Mouse (Mus musculus) embryo, embryonic 11.5 days (tissue): ENCODE data around the gene Ctc1.

ENCODE experiments used
- DNase-seq: peaks from one replicate; pipeline ENCODE4 v3.0.0-alpha.2; 2012; ENCODE audit warnings: low read depth, low spot score

Ctc1 gene

DNA sequence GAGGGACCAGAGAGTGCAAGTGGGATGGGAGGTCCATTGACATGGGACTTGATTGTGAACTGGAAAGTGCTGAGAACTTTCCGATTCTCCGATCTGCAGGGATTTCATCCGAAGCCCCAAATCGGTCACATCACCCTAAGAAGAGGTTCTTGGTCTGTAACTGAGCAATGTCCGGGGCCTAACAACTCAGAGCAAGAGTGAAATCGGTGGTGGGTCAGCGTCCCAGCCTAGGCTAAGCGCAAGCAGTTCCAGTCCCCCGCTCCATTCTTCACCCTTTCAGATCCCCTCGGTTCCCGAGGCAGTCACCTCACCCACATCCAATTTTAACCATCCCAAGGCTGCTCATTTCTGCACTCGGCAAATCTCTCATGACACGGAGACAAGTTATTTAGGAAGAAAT is 54.4 kb downstream of the Ctc1 start:
- no peak for DNase-seq

DNA sequence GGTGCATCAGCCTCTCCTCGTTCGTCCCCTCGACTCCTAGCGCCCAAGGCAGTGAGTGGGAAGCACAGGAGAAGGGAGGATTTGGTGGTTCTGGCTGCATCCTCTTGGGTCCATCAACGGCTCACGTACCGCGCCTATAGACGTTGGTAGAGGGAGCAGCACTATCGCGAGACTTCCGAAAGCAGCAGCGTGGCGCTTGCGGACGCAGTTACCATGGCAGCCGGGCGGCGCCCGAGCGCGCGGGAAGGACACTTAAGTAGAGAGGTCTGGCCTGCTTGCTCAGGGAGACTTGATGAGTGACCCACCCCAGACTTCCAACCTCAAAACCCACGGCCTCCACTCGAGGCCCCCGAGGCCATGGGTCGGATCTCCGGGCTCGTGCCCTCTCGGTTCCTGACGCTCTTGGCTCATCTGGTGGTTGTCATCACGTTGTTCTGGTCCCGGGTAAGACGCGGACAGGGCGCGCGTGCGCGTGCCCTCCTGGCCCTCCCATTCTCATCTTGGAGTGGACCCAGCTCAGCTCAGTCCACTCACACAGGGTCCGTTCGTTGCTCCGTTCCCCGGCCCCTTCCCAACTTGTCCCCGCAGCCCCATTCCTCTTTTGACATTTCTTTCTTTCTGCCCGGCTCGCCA is 55.0 kb downstream of the Ctc1 start, which contains the start of gene Tmem107:
Gene Tmem107, plus strand, starts transcription at position 217 of the 633 bp plus-strand sequence.
- DNase-seq = peak; percentile 91

DNA sequence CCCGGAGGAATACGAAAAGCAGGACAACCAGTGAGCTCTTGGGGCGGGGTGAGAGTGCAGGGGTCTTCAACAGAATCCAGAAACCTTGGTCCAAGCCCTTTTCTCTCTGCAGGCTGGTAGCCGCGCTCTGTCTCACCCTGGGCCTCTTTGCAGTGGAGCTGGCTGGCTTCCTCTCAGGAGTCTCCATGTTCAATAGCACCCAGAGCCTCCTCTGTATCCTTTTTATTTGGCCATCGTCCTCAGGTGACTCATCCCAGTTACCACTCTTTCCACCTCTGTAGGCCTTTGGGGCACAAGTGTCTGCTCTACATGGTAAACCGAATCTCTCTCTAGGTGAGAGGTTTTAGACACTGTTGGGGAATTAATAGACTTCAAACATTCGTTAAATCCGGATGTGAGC is 55.6 kb downstream of the Ctc1 start:
- DNase-seq = no peak

DNA sequence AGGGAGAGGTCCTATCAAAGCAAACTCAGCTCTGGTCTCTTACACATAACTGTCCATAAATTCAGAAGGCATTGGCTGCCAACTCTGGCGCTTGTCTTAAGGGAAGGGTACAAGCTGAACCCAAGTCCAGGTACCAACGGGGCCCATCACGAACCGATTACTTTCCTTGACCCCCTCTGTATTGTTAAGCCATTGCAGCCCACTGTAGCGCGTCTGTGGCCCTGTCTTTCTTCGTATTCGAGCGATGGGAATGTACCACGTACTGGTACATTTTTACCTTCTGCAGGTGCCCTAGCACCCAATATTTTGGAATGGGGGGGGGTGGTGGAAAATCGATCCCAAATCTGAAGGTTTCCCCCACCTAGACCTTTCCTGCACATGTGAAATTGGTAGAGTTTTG is 56.5 kb downstream of the Ctc1 start:
- no peak for DNase-seq

DNA sequence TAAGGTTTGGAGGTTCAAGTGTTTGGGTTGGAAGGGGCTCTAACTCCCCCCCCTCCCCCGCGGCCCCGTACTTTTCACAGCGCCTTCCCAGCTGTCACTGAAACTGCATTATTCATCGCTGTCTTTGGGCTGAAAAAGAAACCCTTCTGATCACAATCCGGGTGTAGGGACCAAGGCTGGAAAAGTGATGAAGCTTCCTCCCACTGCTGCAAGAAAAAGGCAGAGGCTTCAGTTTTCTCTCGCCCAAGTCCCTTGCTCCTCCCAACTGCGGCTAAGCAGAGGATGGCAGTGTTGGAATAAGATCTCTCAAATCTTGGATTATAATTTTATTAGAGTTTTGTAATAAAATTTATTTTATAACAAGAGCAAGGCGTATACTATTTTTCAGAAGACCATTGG is 57.0 kb downstream of the Ctc1 start:
- DNase-seq = no peak

DNA sequence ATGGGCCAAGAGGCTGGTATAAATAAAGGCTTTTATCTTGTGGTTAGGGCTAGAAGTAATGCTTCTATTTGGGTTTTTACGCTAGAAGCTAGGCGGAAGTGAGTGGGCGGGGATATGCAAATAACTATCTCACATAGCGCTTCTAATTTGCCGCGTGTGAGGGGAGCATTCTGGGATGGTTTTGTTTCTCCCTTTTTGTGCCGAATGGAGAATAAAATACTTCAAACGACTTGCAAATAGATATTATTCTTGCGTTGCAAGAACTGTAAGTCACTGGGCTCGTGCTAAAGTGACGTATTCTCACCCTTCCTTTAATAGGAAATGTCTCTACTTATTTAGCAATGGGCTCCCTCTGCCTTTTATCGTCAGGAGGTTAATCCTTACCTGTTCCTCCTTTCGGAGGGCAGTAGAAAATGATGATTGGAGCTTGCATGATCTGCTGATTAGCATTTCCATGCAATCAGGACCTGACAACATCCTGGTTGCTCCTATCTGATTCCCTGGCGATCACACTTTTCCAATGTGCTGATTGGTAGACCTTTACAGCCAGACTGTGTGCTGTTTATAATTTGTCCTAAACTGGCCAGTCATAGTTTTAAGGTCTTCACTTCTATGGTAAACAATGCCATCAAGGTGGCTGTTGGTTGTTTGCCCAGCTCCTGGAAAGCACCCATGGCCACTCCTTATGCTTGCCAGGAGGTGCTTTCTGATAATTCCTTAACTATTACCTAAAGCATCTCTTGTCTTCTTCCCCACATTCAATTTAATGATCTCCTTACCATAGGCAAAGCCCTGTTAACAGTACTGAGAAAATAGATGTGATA is 57.6 kb downstream of the Ctc1 start:
- DNase-seq = peak; percentile 82

DNA sequence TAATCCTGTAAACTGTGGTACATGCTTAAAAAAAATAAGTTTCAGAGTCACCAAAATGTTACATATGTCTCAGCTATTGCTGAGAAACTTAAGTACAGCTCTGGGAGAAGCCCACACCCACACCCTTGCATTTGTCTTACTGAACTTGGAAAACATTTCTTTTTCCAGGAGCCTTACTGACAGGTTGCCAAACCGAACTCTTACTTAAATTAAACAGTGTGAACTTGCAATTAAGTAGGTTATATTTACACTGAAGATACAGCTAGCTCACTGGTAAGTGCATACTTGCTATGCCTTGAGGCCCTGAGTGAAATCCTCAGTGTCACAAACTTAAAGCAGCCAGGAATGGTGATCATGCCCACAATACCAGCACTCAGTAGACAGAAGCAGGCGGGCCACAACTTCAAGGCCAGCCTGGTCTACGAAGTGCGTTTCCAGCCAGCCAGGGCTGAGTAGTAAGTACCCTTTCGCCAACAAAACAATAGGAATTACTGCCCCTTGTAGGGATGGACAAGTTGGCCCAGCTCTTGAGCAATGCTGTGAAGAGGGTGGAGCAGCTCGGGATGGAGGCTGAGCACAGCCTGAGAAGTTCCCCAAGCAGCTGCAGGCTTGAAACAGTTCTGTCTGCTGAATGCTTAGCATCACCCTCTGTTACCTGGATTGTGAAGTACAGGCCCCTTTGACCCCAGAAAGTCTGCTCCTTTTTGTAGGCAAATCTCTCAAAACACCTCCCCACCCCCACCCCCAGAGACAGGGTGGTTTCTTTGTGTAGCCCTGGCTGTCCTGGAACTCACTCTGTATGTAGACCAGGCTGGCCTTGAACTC is 58.5 kb downstream of the Ctc1 start:
- no peak for DNase-seq

DNA sequence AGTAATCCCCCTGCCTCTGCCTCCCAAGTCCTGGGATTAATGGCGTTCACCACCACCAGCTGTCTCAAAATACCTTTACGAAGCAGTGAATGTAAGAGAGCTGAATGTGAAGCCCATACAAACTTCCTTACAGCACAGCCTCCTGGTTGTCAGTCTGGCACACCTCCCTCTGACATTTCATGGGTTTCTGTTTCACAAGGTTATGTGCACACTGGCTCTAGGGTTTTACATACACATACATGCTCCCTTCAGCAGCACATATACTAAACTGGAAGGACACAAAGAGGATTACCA is 59.0 kb downstream of the Ctc1 start:
- DNase-seq = no peak

DNA sequence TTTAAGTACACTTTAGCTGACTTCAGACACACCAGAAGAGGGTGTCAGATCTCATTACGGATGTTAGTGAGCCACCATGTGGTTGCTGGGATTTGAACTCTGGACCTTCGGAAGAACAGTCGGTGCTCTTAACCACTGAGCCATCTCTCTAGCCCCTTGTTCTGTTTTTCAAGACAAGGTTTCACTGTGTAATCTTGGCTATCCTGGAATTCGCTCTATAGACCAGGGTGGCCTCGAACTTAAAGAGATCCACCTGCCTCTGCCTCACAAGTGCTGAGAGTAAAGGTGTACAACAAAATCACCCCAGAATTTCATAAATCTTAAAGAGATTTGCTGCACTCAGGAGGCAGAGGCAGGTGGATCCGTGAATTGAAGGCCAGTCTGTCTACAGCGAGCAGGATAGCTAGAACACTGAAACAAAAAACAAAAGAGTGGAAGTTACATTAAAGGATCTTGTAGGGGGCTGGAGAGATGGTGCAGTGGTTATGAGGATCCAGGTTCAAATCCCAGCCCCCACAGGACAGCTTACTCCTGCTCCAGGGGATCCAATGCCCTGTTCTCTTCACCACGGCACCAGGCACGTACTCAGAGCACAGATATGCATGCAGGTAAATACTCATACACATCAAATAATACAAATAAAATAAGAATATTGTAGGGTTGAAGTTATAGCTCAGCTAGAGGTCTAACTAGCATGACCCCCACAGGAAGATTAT is 60.2 kb downstream of the Ctc1 start:
- no peak for DNase-seq

DNA sequence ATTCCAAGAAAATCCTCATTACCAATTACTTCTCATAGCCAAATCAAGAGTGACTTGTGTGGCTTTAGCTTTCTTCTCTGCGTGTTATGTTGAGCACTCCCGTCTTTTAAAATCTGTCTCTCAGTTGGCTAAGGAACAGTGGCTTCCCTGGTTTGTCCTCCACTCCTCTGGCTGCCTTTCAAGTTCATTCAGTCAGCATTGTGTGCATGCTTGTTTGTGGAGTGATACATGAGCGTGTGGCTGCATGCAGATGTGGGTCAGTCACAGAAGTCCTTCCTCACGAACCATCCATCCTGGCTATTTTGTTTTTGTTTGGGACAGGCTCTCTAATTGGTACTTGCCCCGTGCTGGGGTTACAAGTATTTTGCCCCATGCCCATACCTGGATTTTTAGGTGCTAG is 60.9 kb downstream of the Ctc1 start:
- no peak for DNase-seq

DNA sequence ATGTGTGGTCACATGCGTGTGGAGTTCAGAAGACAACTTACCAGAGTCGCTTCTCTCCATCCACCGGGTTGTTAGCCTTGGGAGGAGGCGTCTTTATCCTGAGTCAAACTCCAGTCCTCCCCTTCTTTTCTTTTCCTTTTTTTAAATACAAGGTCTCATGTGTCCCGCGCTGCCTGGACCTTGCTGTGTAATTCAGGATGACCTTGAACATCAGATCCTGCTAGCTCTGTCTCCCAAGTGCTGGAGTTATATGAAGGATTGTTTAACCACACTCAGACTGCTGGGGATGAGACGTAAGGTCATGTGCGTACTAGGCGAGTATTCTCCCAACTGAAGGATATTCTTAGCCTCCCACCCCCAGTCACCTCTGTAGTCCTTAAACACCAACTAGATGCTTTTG is 61.6 kb downstream of the Ctc1 start:
- DNase-seq = no peak

DNA sequence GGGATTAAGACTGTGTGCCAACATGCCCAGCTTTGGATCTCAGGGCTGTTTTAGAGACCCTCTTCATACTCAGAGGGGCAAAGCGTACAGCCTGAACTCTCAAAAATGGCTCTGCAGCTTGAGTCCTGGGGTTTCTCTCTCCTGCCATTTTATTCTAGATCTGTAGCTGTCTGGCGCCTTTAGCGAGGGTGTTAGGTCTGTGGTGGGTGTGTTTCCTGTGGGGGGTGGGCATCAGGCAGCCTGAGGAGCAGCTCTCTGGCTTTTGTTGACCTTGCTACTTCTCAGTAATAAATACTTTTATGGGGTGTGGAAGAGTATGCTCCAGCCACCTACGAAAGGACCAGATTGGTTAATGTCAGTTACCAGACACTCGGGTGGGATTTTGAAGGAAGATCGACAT is 62.3 kb downstream of the Ctc1 start:
- DNase-seq = no peak

DNA sequence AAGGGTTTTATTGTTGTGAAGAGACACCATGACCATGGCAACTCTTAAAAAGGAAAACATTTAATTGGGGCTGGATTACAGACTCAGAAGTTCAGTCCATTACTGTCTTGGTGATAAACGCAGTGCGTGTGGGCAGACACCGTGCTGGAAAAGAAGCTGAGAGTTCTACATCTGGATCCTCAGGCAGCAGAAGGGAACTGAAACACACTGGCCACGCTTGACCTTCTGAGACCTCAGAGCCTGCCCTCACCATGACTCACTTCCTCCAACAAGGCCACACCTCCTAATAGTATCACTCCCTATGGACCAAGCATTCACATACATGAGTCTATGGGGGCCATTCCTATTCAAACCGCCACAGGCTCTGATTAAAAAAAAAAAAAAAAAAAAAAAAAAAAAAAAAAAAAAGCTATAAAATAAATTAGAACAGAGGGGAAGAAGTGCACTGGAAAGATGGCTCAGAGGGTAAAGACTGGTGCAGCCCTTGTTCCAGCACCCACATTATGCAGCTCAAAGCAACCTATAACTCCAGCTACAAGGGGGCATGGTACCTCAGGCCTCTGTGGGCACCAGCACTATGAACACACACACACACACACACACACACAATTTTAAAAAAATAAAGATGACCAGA is 63.2 kb downstream of the Ctc1 start:
- no peak for DNase-seq

DNA sequence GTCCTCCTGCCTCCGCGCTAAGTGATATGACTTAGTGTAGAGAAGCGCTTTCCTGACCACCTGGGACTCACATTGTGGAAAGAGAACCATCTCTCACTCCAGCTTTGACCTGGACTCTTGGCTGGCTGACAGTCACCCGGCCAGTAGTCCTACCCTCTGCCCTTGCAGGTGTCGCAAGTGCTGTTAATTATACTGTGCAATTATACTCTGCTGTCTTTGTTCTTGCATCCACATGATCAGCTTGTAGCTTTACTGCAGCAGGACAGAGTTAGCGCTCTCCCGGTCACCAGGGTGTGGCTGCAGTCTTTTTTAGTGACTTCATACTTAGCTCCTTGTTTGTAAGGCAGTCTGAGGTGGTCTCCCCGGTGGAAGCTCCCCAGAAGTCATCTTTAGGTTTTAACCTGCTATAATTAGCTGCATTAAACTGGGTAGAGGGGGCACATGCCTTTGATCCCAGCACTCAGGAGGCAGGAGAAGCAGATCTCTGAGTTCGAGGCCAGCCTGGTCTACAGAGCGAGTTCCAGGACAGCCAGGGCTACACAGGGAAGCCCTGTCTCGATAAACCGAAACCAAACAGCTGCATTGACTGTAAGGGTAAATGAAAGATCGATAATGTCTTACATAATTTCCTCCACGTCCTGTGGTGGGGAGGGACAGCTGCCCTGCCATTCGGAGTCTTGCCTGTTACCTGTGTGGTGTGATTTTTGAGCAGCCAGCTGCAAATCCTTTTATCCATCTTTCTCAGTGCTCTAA is 64.6 kb downstream of the Ctc1 start:
- DNase-seq = no peak

DNA sequence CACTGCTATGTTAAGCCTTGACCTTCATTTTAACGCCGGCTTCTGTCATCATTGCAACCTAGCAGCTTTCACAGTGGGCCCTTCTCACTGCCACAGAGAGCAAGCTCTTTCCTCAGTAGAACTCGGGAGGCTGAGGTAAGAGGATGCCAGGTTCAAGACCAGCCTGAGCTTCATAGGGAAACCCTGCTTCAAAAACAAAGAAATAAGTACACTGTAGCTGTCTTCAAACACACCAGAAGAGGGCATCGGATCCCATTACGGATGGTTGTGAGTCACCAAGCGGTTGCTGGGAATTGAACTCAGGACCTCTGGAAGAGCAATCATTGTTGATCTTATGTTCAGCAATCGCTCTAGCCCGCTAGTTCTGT is 65.1 kb downstream of the Ctc1 start:
- DNase-seq = no peak

DNA sequence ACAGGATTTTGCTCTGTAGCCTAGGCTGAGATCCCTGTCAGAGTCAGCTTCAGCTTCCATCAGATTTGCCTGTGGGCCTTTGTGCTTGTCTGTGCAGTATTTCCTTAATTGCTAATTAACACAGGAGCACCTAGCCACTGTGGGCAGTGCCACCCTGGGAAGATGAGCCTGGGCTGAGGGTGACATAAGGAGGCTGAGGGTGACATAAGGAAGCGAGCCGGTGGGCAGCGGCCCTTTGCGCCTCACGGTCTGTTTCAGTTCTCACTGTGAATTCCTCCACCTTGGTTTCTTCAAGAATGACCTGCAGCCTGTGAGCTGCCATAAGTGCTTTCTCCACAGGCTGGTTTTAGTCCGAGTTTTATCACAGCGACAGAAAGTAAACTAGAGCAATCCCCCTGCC is 65.9 kb downstream of the Ctc1 start:
- DNase-seq = no peak

DNA sequence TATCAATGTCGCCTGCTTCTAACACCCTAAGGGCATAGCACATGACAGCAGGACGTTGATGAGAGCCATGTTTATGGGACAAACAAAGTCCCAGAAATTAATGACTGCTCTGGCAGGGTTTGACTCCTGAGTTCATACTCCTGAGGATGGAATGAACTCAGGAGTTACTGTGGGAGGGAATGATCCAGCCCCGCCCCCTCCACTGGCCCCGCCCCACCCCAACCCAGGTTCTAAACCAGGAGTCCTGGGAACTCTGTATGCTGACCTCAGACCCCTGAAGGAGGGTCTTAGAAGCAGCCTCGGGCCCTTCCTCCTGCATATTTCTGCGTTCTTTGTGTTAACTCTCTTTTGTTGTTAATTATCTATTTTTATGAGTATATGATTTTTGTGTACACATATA is 69.9 kb downstream of the Ctc1 start:
- DNase-seq = no peak
